Mouse (Mus musculus): Measurements from ENCODE around the gene Reep3. TPM values are rescaled to one million over a fixed set of nuclear protein-coding genes. Genes with fewer than 3 reads are reported as not detected.

Gene Reep3
- polyA plus RNA-seq, 1 experiment from 2014 or later, result 54.0 TPM

GRCm38 (mm10) chr10:67106400-67106799 lies 9.7 kb upstream of the Reep3 start:
- H3K36me3 ChIP-seq, result no peaks in the 10 kb centered on the region
- no peak for ATAC-seq (ENCODE audit: low FRiP score)
- 50% methylated on average over 6 of the region's 6 CpGs for WGBS
- H3K9me3 ChIP-seq (replicated peaks), result no peaks in the 10 kb centered on the region
- no peak overlapping the region for H3K9ac ChIP-seq
- no peaks in the 10 kb centered on the region for H3K27me3 ChIP-seq
- no peak overlapping the region for H3K4me2 ChIP-seq (replicated peaks)
- no peak overlapping the region for H3K27ac ChIP-seq
- H3K4me3 ChIP-seq, result no peak overlapping the region
- H3K4me1 ChIP-seq, result peaks cover 83% of the 10 kb centered on the region

- ATAC-seq (ENCODE audit: low FRiP score), result no peak
- no peak overlapping the region for H3K27ac ChIP-seq
- peaks cover 85% of the 10 kb centered on the region for H3K4me1 ChIP-seq
- H3K36me3 ChIP-seq, result no peaks in the 10 kb centered on the region
- no peak overlapping the region for H3K9ac ChIP-seq
- no peak overlapping the region for H3K4me2 ChIP-seq (replicated peaks)
- H3K4me3 ChIP-seq, result no peak overlapping the region
- H3K27me3 ChIP-seq, result no peaks in the 10 kb centered on the region
- no peaks in the 10 kb centered on the region for H3K9me3 ChIP-seq (replicated peaks)
- WGBS, result 64% methylated on average over 19 of the region's 19 CpGs
Measured at GRCm38 (mm10) chr10:67105331-67106217, 8.8 kb upstream of the Reep3 start.

- peak overlapping the region; percentile 17; the same call in 1 of the 2 replicates for H3K27ac ChIP-seq
- peak; percentile 52; the same call in 1 of the 2 replicates for ATAC-seq (ENCODE audit: low FRiP score)
- H3K9me3 ChIP-seq (replicated peaks), result no peaks in the 10 kb centered on the region
- no peaks in the 10 kb centered on the region for H3K27me3 ChIP-seq
- H3K4me3 ChIP-seq, result no peak overlapping the region
- peak overlapping the region; percentile 1; the same call in 1 of the 2 replicates for H3K4me2 ChIP-seq (replicated peaks)
- 6% methylated on average over 9 of the region's 9 CpGs for WGBS
- peaks cover 86% of the 10 kb centered on the region for H3K4me1 ChIP-seq
- no peak overlapping the region for H3K9ac ChIP-seq
- no peaks in the 10 kb centered on the region for H3K36me3 ChIP-seq
Measured at GRCm38 (mm10) chr10:67104543-67104942, 7.8 kb upstream of the Reep3 start.

- Histone ChIP-seq H3K27me3 (no peaks in the 10 kb centered on the region), H3K9ac (no peak overlapping the region), H3K27ac (no peak overlapping the region), H3K4me2 (replicated peaks) (no peak overlapping the region), H3K9me3 (replicated peaks) (no peaks in the 10 kb centered on the region), H3K36me3 (no peaks in the 10 kb centered on the region), H3K4me1 (peaks cover 79% of the 10 kb centered on the region), H3K4me3 (no peak overlapping the region)
- WGBS, result 58% methylated on average over 9 of the region's 9 CpGs
- ATAC-seq (ENCODE audit: low FRiP score), result no peak
Measured at GRCm38 (mm10) chr10:67100831-67101251, 4.1 kb upstream of the Reep3 start.

- WGBS, result 36% methylated on average over 7 of the region's 7 CpGs
- H3K27me3 ChIP-seq, result no peaks in the 10 kb centered on the region
- H3K4me1 ChIP-seq, result peaks cover 75% of the 10 kb centered on the region
- no peak overlapping the region for H3K27ac ChIP-seq
- no peak overlapping the region for H3K9ac ChIP-seq
- no peak overlapping the region for H3K4me2 ChIP-seq (replicated peaks)
- H3K9me3 ChIP-seq (replicated peaks), result no peaks in the 10 kb centered on the region
- no peak for ATAC-seq (ENCODE audit: low FRiP score)
- no peaks in the 10 kb centered on the region for H3K36me3 ChIP-seq
- no peak overlapping the region for H3K4me3 ChIP-seq
Measured at GRCm38 (mm10) chr10:67100011-67100661, 3.4 kb upstream of the Reep3 start.

- 53% methylated on average over 13 of the region's 13 CpGs for WGBS
- Histone ChIP-seq H3K9ac (no peak overlapping the region), H3K4me3 (no peak overlapping the region), H3K36me3 (no peaks in the 10 kb centered on the region), H3K27me3 (no peaks in the 10 kb centered on the region), H3K4me1 (peaks cover 72% of the 10 kb centered on the region), H3K27ac (no peak overlapping the region), H3K9me3 (replicated peaks) (no peaks in the 10 kb centered on the region), H3K4me2 (replicated peaks) (peak overlapping the region; percentile 78)
- ATAC-seq (ENCODE audit: low FRiP score), result no peak
Measured at GRCm38 (mm10) chr10:67099183-67099929, 2.6 kb upstream of the Reep3 start.

- Histone ChIP-seq H3K4me3 (peak overlapping the region; percentile 91), H3K36me3 (no peaks in the 10 kb centered on the region), H3K27ac (no peak overlapping the region), H3K9me3 (replicated peaks) (no peaks in the 10 kb centered on the region), H3K27me3 (no peaks in the 10 kb centered on the region), H3K4me1 (peaks cover 64% of the 10 kb centered on the region), H3K9ac (peak overlapping the region; percentile 99), H3K4me2 (replicated peaks) (peak overlapping the region; percentile 78)
- ATAC-seq (ENCODE audit: low FRiP score), result no peak
- WGBS, result 15% methylated on average over 7 of the region's 7 CpGs
Measured at GRCm38 (mm10) chr10:67098408-67099050, 1.8 kb upstream of the Reep3 start.

- no peaks in the 10 kb centered on the region for H3K9me3 ChIP-seq (replicated peaks)
- H3K36me3 ChIP-seq, result no peaks in the 10 kb centered on the region
- WGBS, result under 1% methylated on average over 15 of the region's 15 CpGs
- peak overlapping the region; percentile 100 for H3K27ac ChIP-seq
- H3K4me3 ChIP-seq, result peak overlapping the region; percentile 91
- no peak for ATAC-seq (ENCODE audit: low FRiP score)
- peaks cover 55% of the 10 kb centered on the region for H3K4me1 ChIP-seq
- no peaks in the 10 kb centered on the region for H3K27me3 ChIP-seq
- peak overlapping the region; percentile 99 for H3K9ac ChIP-seq
- H3K4me2 ChIP-seq (replicated peaks), result peak overlapping the region; percentile 78
Measured at GRCm38 (mm10) chr10:67097437-67098150, 849 bp upstream of the Reep3 start.

- no peaks in the 10 kb centered on the region for H3K9me3 ChIP-seq (replicated peaks)
- peak within 1 kb of the TSS; percentile 78 for H3K4me2 ChIP-seq (replicated peaks)
- H3K9ac ChIP-seq, result peak within 1 kb of the TSS; percentile 99
- peaks cover 40% of the 10 kb centered on the region for H3K4me1 ChIP-seq
- H3K4me3 ChIP-seq, result peak within 1 kb of the TSS; percentile 91
- peak within 1 kb of the TSS; percentile 100 for H3K27ac ChIP-seq
- H3K27me3 ChIP-seq, result no peaks in the 10 kb centered on the region
- WGBS, result under 1% methylated on average over 59 of the region's 73 CpGs
- 0 out of 2 replicates have a peak, but pooled peaks cover 3% of the 10 kb centered on the region for H3K36me3 ChIP-seq
- peak; percentile 91 for ATAC-seq (ENCODE audit: low FRiP score)
Measured at GRCm38 (mm10) chr10:67095798-67096620, 736 bp downstream of the Reep3 start, which contains the start of gene Jmjd1c. TSS of gene Jmjd1c (plus strand) at chr10:67096125.

- Histone ChIP-seq H3K36me3 (0 out of 2 replicates have a peak, but pooled peaks cover 3% of the 10 kb centered on the region), H3K27me3 (no peaks in the 10 kb centered on the region), H3K4me2 (replicated peaks) (peak overlapping the region; percentile 78), H3K27ac (no peak overlapping the region), H3K4me1 (peaks cover 31% of the 10 kb centered on the region), H3K9me3 (replicated peaks) (no peaks in the 10 kb centered on the region), H3K9ac (no peak overlapping the region), H3K4me3 (no peak overlapping the region)
- WGBS, result 86% methylated on average over 7 of the region's 7 CpGs
- no peak for ATAC-seq (ENCODE audit: low FRiP score)
Measured at GRCm38 (mm10) chr10:67094922-67095321, 1.8 kb downstream of the Reep3 start.
